ENCODE assay signal across 7 mouse cellular contexts in genomic region chr9:111057544-111058370, GRCm38 (mm10). TPM values are rescaled to one million over a fixed set of nuclear protein-coding genes. Genes with fewer than 3 reads are reported as not detected.
DNase-seq lines count a peak whose midpoint lies in the region; ATAC-seq and TF ChIP-seq lines count a peak whose summit lies in the region.

No protein-coding gene starts in this region.

- no peak overlapping the region for H3K27ac ChIP-seq in kidney, embryonic 16.5 days (ENCODE audit: low read length)
- H3K27ac ChIP-seq in macrophage, result peak overlapping the region; percentile 72

- no peaks in the 10 kb centered on the region for H3K27me3 ChIP-seq in kidney, embryonic 16.5 days (ENCODE audit: insufficient read depth, low read length)
- H3K27me3 ChIP-seq in G1E (ENCODE audit: insufficient read depth, low read length), result no peaks in the 10 kb centered on the region

- peaks cover 11% of the 10 kb centered on the region; the same call in 1 of the 2 replicates for H3K4me1 ChIP-seq in kidney, embryonic 16.5 days (ENCODE audit: insufficient read depth, low read length)
- H3K4me1 ChIP-seq in G1E (ENCODE audit: insufficient read depth, low read depth, low read length), result peaks cover 76% of the 10 kb centered on the region

- peak overlapping the region; percentile 50; the same call in 1 of the 2 replicates for H3K4me3 ChIP-seq in kidney, embryonic 16.5 days (ENCODE audit: low read length)
- H3K4me3 ChIP-seq in G1E (ENCODE audit: low read depth, low read length), result peak overlapping the region; percentile 71
- peak overlapping the region; percentile 66 for H3K4me3 ChIP-seq in macrophage (ENCODE audit: inconsistent target)

- 50% methylated on average over 14 of the region's 14 CpGs for WGBS in kidney, embryonic 16.5 days
- WGBS in macrophage (ENCODE audit: missing documents), result 34% methylated on average over 14 of the region's 14 CpGs

- TF ChIP-seq CTCF in G1E (IDR thresholded peaks at IDR 0.05; ENCODE audit: low read depth, low read length), result no peak

- intact Hi-C loops in gastrocnemius, postnatal 14 days (cut with DNase I; ENCODE audit: low total_unique reads), result no loop called here

- no peak for DNase-seq in kidney, postnatal 4 days
- no peak for DNase-seq in G1E (ENCODE audit: low spot score)
- DNase-seq in testis, postnatal 10 days (ENCODE audit: low spot score), result no peak
- DNase-seq in gastrocnemius, postnatal 14 days, result no peak

- no peaks in the 10 kb centered on the region for H3K9me3 ChIP-seq in kidney, embryonic 16.5 days (ENCODE audit: low read length)
- H3K9me3 ChIP-seq in G1E (replicated peaks), result no peaks in the 10 kb centered on the region

- H3K9ac ChIP-seq in kidney, embryonic 16.5 days (replicated peaks; ENCODE audit: low read length), result no peak overlapping the region

- ATAC-seq in kidney, embryonic 16.5 days (ENCODE audit: low FRiP score, low TSS enrichment), result peak; percentile 43; the same call in 1 of the 2 replicates
- ATAC-seq in G1E (ENCODE audit: extremely low read depth, insufficient number of reproducible peaks, low FRiP score, poor library complexity, severe bottlenecking), result no peak
- peak; percentile 4; the same call in 1 of the 2 replicates for ATAC-seq in erythroblast, adult 5-6 weeks (replicated peaks; ENCODE audit: low FRiP score, poor library complexity, severe bottlenecking)

- peaks cover 15% of the 10 kb centered on the region; the same call in 1 of the 2 replicates for H3K79me2 ChIP-seq in macrophage (ENCODE audit: inconsistent target)

- peak overlapping the region; percentile 59 for H3K4me2 ChIP-seq in kidney, embryonic 16.5 days (replicated peaks; ENCODE audit: low read depth, low read length)

- H3K36me3 ChIP-seq in kidney, embryonic 16.5 days (ENCODE audit: insufficient read depth, low read length), result no peaks in the 10 kb centered on the region
- H3K36me3 ChIP-seq in G1E (replicated peaks) (peaks cover 12% of the 10 kb centered on the region), macrophage (ENCODE audit: inconsistent target) (0 out of 2 replicates have a peak, but pooled peaks cover 3% of the 10 kb centered on the region)

RNA-seq across cellular contexts. Expression of gene Ccrl2, which starts 0.4 kb away (rescaled TPM):
- polyA plus RNA-seq in kidney, embryonic 16.5 days (2015; fragmentation: Nextera tagmentation; extraction: Ambion mirVana), result 0.96 and 1.2 TPM in 2 replicates
- total RNA-seq in G1E (2014; fragmentation: Nextera tagmentation) (32.2 and 44.7 TPM in 2 replicates), G1E (2017) (20.9 and 21.0 TPM in 2 replicates)
- polyA plus RNA-seq in G1E (2012) (0.18 and 0.78 TPM in 2 replicates), macrophage (2018) (9.4 to 36.5 TPM (median 19.8 TPM) in 3 replicates)
- total RNA-seq in erythroblast, adult 5-6 weeks (2015; ENCODE audit: low replicate concordance), result 32.7 and 39.5 TPM in 2 replicates
- 43.8 and 65.4 TPM in 2 replicates for total RNA-seq in erythroblast, adult 5-6 weeks (2017; ENCODE audit: low replicate concordance)
- 100 to 1,000 TPM in 13 of 26 experiments, 10 to 100 TPM in 12, 1 to 10 TPM in 1; 4.7 to 335 (median 104) TPM for total RNA-seq in macrophage (2018; cell fraction: chromatin; rRNA removed)
- 100 to 1,000 TPM in 18 of 26 experiments, 10 to 100 TPM in 8; 20.3 to 945 (median 250) TPM for total RNA-seq in macrophage (2018; cell fraction: cytosol; rRNA removed)
- 100 to 1,000 TPM in 20 of 26 experiments, 10 to 100 TPM in 6; 11.1 to 700 (median 492) TPM for total RNA-seq in macrophage (2018; cell fraction: nucleus; rRNA removed)
- total RNA-seq in gastrocnemius, postnatal 14 days (2021), result 1 to 10 TPM; 3.5 to 3.6 TPM

RNA-seq across cellular contexts. Expression of gene Ltf, which starts 38.7 kb away (rescaled TPM):
- polyA plus RNA-seq in kidney, embryonic 16.5 days (2015; fragmentation: Nextera tagmentation; extraction: Ambion mirVana), result 1.8 and 3.1 TPM in 2 replicates
- not detected in 2 replicates for total RNA-seq in G1E (2014; fragmentation: Nextera tagmentation)
- 0.16 TPM in 1 of 2 replicates, not detected in the other for total RNA-seq in G1E (2017)
- polyA plus RNA-seq in G1E (2012), result not detected in 2 replicates
- total RNA-seq in erythroblast, adult 5-6 weeks (2015; ENCODE audit: low replicate concordance), result 948 and 1,023 TPM in 2 replicates
- total RNA-seq in erythroblast, adult 5-6 weeks (2017; ENCODE audit: low replicate concordance), result 738 and 893 TPM in 2 replicates
- total RNA-seq in macrophage (2018; cell fraction: chromatin; rRNA removed), result 1 to 10 TPM in 3 of 26 experiments, under 1 TPM in 2, not detected in 21; 0.55 to 4.6 (median 1.3) TPM
- 1 to 10 TPM in 13 of 26 experiments, under 1 TPM in 12, not detected in 1; 0.11 to 7.7 (median 1.1) TPM for total RNA-seq in macrophage (2018; cell fraction: cytosol; rRNA removed)
- total RNA-seq in macrophage (2018; cell fraction: nucleus; rRNA removed), result 10 to 100 TPM in 1 of 26 experiments, 1 to 10 TPM in 19, under 1 TPM in 4, not detected in 2; 0.24 to 10.7 (median 2.4) TPM
- polyA plus RNA-seq in macrophage (2018), result 1.6 to 15.3 TPM (median 4.9 TPM) in 3 replicates
- under 1 TPM; 0.24 to 0.27 TPM for total RNA-seq in gastrocnemius, postnatal 14 days (2021)

RNA-seq across cellular contexts. Expression of gene Lrrfip2, which starts 59.6 kb away (rescaled TPM):
- 37.8 and 38.2 TPM in 2 replicates for polyA plus RNA-seq in kidney, embryonic 16.5 days (2015; fragmentation: Nextera tagmentation; extraction: Ambion mirVana)
- total RNA-seq in G1E (2014; fragmentation: Nextera tagmentation) (33.6 and 38.4 TPM in 2 replicates), G1E (2017) (28.4 and 30.4 TPM in 2 replicates)
- polyA plus RNA-seq in G1E (2012) (11.7 and 14.3 TPM in 2 replicates), macrophage (2018) (36.3 to 65.4 TPM (median 49.8 TPM) in 3 replicates)
- total RNA-seq in erythroblast, adult 5-6 weeks (2015; ENCODE audit: low replicate concordance), result 5.6 and 6.5 TPM in 2 replicates
- 30.9 and 40.8 TPM in 2 replicates for total RNA-seq in erythroblast, adult 5-6 weeks (2017; ENCODE audit: low replicate concordance)
- 1,000 to 10,000 TPM in 3 of 26 experiments, 100 to 1,000 TPM in 23; 125 to 1,240 (median 267) TPM for total RNA-seq in macrophage (2018; cell fraction: chromatin; rRNA removed)
- total RNA-seq in macrophage (2018; cell fraction: cytosol; rRNA removed), result 10 to 100 TPM; 33.5 to 87.4 (median 42.4) TPM
- total RNA-seq in macrophage (2018; cell fraction: nucleus; rRNA removed), result 100 to 1,000 TPM in 19 of 26 experiments, 10 to 100 TPM in 7; 62.8 to 669 (median 140) TPM
- total RNA-seq in gastrocnemius, postnatal 14 days (2021), result 10 to 100 TPM; 60.2 to 63.7 TPM

Comparison
In these comparisons a context has a peak if more than half of its experiments do, and no peak if none do; other contexts are left out.
1. RNA of gene Ccrl2, which starts 0.4 kb away (total RNA-seq): 32.7 to 65.4 TPM in erythroblast, adult 5-6 weeks and 20.9 to 44.7 TPM in G1E; 3.5 to 3.6 TPM in gastrocnemius, postnatal 14 days; every median in the first group is over 4 times any median in the second.
2. RNA of gene Ltf, which starts 38.7 kb away (total RNA-seq): 738 to 1,023 TPM in erythroblast, adult 5-6 weeks; 0.24 to 0.27 TPM in gastrocnemius, postnatal 14 days and 0.16 TPM in G1E; every median in the first group is over 100 times any median in the second.
3. Peak in every context shown above with its lines, with median percentiles within 50 percentile points of each other: H3K4me3 ChIP-seq.